ENCODE assay signal across 8 mouse cellular contexts in genomic region chr15:98726746-98727145, GRCm38 (mm10). TPM values are rescaled to one million over a fixed set of nuclear protein-coding genes. Genes with fewer than 3 reads are reported as not detected.
DNase-seq lines count a peak whose midpoint lies in the region; ATAC-seq and TF ChIP-seq lines count a peak whose summit lies in the region.

No protein-coding gene starts in this region.

- peak overlapping the region; percentile 94 for H3K4me2 ChIP-seq in kidney, embryonic 15.5 days
- H3K4me2 ChIP-seq in embryonic facial prominence, embryonic 11.5 days (ENCODE audit: low read depth, low read length), result peak overlapping the region; percentile 87
- H3K4me2 ChIP-seq in hindbrain, postnatal 0 days (ENCODE audit: low read depth, low read length), result peak overlapping the region; percentile 99
- H3K4me2 ChIP-seq in midbrain, embryonic 15.5 days, result peak overlapping the region; percentile 70

- 0 out of 2 replicates have a peak, but pooled peaks cover 6% of the 10 kb centered on the region for H3K27me3 ChIP-seq in kidney, embryonic 15.5 days
- H3K27me3 ChIP-seq in embryonic facial prominence, embryonic 11.5 days (ENCODE audit: control insufficient read depth, insufficient read depth, low read length), result no peaks in the 10 kb centered on the region
- H3K27me3 ChIP-seq in hindbrain, postnatal 0 days (ENCODE audit: insufficient read depth, low read length), result no peaks in the 10 kb centered on the region
- peaks cover 17% of the 10 kb centered on the region for H3K27me3 ChIP-seq in midbrain, embryonic 15.5 days (replicated peaks)

- H3K36me3 ChIP-seq in kidney, embryonic 15.5 days, result no peaks in the 10 kb centered on the region
- no peaks in the 10 kb centered on the region for H3K36me3 ChIP-seq in embryonic facial prominence, embryonic 11.5 days (replicated peaks; ENCODE audit: control insufficient read depth, insufficient read depth, low read depth, low read length)
- no peaks in the 10 kb centered on the region for H3K36me3 ChIP-seq in hindbrain, postnatal 0 days (ENCODE audit: insufficient read depth, low read length)
- H3K36me3 ChIP-seq in midbrain, embryonic 15.5 days (replicated peaks), result no peaks in the 10 kb centered on the region

- H3K9me3 ChIP-seq in kidney, embryonic 15.5 days (replicated peaks), result no peaks in the 10 kb centered on the region
- H3K9me3 ChIP-seq in embryonic facial prominence, embryonic 11.5 days (replicated peaks; ENCODE audit: control insufficient read depth, low read length), result no peaks in the 10 kb centered on the region
- no peaks in the 10 kb centered on the region for H3K9me3 ChIP-seq in hindbrain, postnatal 0 days (ENCODE audit: low read length)
- H3K9me3 ChIP-seq in midbrain, embryonic 15.5 days, result no peaks in the 10 kb centered on the region

- no peak for TF ChIP-seq CTCF in hindbrain, postnatal 0 days (IDR thresholded peaks at IDR 0.05; ENCODE audit: low read depth)

- H3K4me3 ChIP-seq in kidney, embryonic 15.5 days (replicated peaks), result peak overlapping the region; percentile 56
- peak overlapping the region; percentile 48 for H3K4me3 ChIP-seq in embryonic facial prominence, embryonic 11.5 days (ENCODE audit: low read depth, low read length)
- no peak overlapping the region; the same call in 1 of the 2 replicates for H3K4me3 ChIP-seq in hindbrain, postnatal 0 days (ENCODE audit: low read length)
- H3K4me3 ChIP-seq in midbrain, embryonic 15.5 days, result 0 out of 2 replicates have a peak overlapping the region, but pooled peaks have one; percentile 35

- peaks cover 60% of the 10 kb centered on the region for H3K4me1 ChIP-seq in kidney, embryonic 15.5 days
- peaks cover 4% of the 10 kb centered on the region; the same call in 1 of the 2 replicates for H3K4me1 ChIP-seq in embryonic facial prominence, embryonic 11.5 days (ENCODE audit: control insufficient read depth, insufficient read depth, low read length)
- peaks cover 4% of the 10 kb centered on the region; the same call in 1 of the 2 replicates for H3K4me1 ChIP-seq in hindbrain, postnatal 0 days (ENCODE audit: insufficient read depth, low read length)
- H3K4me1 ChIP-seq in midbrain, embryonic 15.5 days, result peaks cover 14% of the 10 kb centered on the region

- H3K27ac ChIP-seq in kidney, embryonic 15.5 days, result no peak overlapping the region
- H3K27ac ChIP-seq in embryonic facial prominence, embryonic 11.5 days (replicated peaks; ENCODE audit: low read depth, low read length), result no peak overlapping the region
- no peak overlapping the region for H3K27ac ChIP-seq in hindbrain, postnatal 0 days
- no peak overlapping the region for H3K27ac ChIP-seq in midbrain, embryonic 15.5 days

- ATAC-seq in kidney, embryonic 15.5 days (replicated peaks; ENCODE audit: low FRiP score), result no peak
- ATAC-seq in embryonic facial prominence, embryonic 11.5 days (replicated peaks; ENCODE audit: insufficient number of reproducible peaks, low FRiP score, low TSS enrichment, low read depth), result no peak
- ATAC-seq in hindbrain, postnatal 0 days, result no peak
- no peak for ATAC-seq in midbrain, embryonic 15.5 days (replicated peaks)

- 40% methylated on average over 7 of the region's 7 CpGs for WGBS in kidney, embryonic 15.5 days
- WGBS in embryonic facial prominence, embryonic 11.5 days, result 43% methylated on average over 7 of the region's 7 CpGs
- 48% methylated on average over 7 of the region's 7 CpGs for WGBS in hindbrain, postnatal 0 days
- 45% methylated on average over 7 of the region's 7 CpGs for WGBS in midbrain, embryonic 15.5 days

- DNase-seq in kidney, postnatal 4 days, result no peak
- DNase-seq in embryonic facial prominence, embryonic 11.5 days (ENCODE audit: low spot score), result no peak
- no peak for DNase-seq in hindbrain, postnatal 0 days (ENCODE audit: low spot score)
- no peak for DNase-seq in right cerebral cortex, postnatal 25 days
- no peak for DNase-seq in thymus, postnatal 36 days
- no peak for DNase-seq in ovary, postnatal 10 days (ENCODE audit: low spot score)

- H3K9ac ChIP-seq in kidney, embryonic 15.5 days, result peak overlapping the region; percentile 56
- H3K9ac ChIP-seq in embryonic facial prominence, embryonic 11.5 days (replicated peaks; ENCODE audit: low read length), result no peak overlapping the region; the same call in 1 of the 2 replicates
- H3K9ac ChIP-seq in hindbrain, postnatal 0 days (replicated peaks; ENCODE audit: low read length), result no peak overlapping the region; the same call in 1 of the 2 replicates
- H3K9ac ChIP-seq in midbrain, embryonic 15.5 days, result no peak overlapping the region

RNA-seq across cellular contexts. Expression of gene Fkbp11, which starts 1.3 kb away (rescaled TPM):
- polyA plus RNA-seq in kidney, embryonic 15.5 days (2015; fragmentation: Nextera tagmentation; extraction: Ambion mirVana), result 40.3 and 40.5 TPM in 2 replicates
- polyA plus RNA-seq in embryonic facial prominence, embryonic 11.5 days (2014; fragmentation: Nextera tagmentation; extraction: Ambion mirVana), result 18.9 and 21.0 TPM in 2 replicates
- 6.4 and 10.6 TPM in 2 replicates for total RNA-seq in hindbrain, postnatal 0 days (2014; rRNA removed)
- 5.0 and 6.6 TPM in 2 replicates for polyA plus RNA-seq in hindbrain, postnatal 0 days (2015; fragmentation: Nextera tagmentation; extraction: Ambion mirVana)
- 3.8 and 4.6 TPM in 2 replicates for polyA plus RNA-seq in midbrain, embryonic 15.5 days (2015; fragmentation: Nextera tagmentation; extraction: Ambion mirVana)

RNA-seq across cellular contexts. Expression of gene Ccdc65, which starts 18.7 kb away (rescaled TPM):
- polyA plus RNA-seq in kidney, embryonic 15.5 days (2015; fragmentation: Nextera tagmentation; extraction: Ambion mirVana), result 0.73 and 1.1 TPM in 2 replicates
- 1.3 TPM in 2 replicates for polyA plus RNA-seq in embryonic facial prominence, embryonic 11.5 days (2014; fragmentation: Nextera tagmentation; extraction: Ambion mirVana)
- total RNA-seq in hindbrain, postnatal 0 days (2014; rRNA removed), result 2.6 and 3.7 TPM in 2 replicates
- polyA plus RNA-seq in hindbrain, postnatal 0 days (2015; fragmentation: Nextera tagmentation; extraction: Ambion mirVana), result 7.7 and 10.4 TPM in 2 replicates
- 6.8 and 8.5 TPM in 2 replicates for polyA plus RNA-seq in midbrain, embryonic 15.5 days (2015; fragmentation: Nextera tagmentation; extraction: Ambion mirVana)

RNA-seq across cellular contexts. Expression of gene Arf3, which starts 36.3 kb away (rescaled TPM):
- 51.9 and 55.6 TPM in 2 replicates for polyA plus RNA-seq in kidney, embryonic 15.5 days (2015; fragmentation: Nextera tagmentation; extraction: Ambion mirVana)
- 24.5 and 28.7 TPM in 2 replicates for polyA plus RNA-seq in embryonic facial prominence, embryonic 11.5 days (2014; fragmentation: Nextera tagmentation; extraction: Ambion mirVana)
- total RNA-seq in hindbrain, postnatal 0 days (2014; rRNA removed), result 127 TPM in 2 replicates
- polyA plus RNA-seq in hindbrain, postnatal 0 days (2015; fragmentation: Nextera tagmentation; extraction: Ambion mirVana), result 80.7 and 92.9 TPM in 2 replicates
- polyA plus RNA-seq in midbrain, embryonic 15.5 days (2015; fragmentation: Nextera tagmentation; extraction: Ambion mirVana), result 103 and 106 TPM in 2 replicates

RNA-seq across cellular contexts. Expression of gene Rnd1, which starts 49.5 kb away (rescaled TPM):
- 0.62 and 0.99 TPM in 2 replicates for polyA plus RNA-seq in kidney, embryonic 15.5 days (2015; fragmentation: Nextera tagmentation; extraction: Ambion mirVana)
- 0.63 and 0.92 TPM in 2 replicates for polyA plus RNA-seq in embryonic facial prominence, embryonic 11.5 days (2014; fragmentation: Nextera tagmentation; extraction: Ambion mirVana)
- 22.3 and 26.7 TPM in 2 replicates for total RNA-seq in hindbrain, postnatal 0 days (2014; rRNA removed)
- 16.2 and 16.3 TPM in 2 replicates for polyA plus RNA-seq in hindbrain, postnatal 0 days (2015; fragmentation: Nextera tagmentation; extraction: Ambion mirVana)
- polyA plus RNA-seq in midbrain, embryonic 15.5 days (2015; fragmentation: Nextera tagmentation; extraction: Ambion mirVana), result 13.2 and 13.9 TPM in 2 replicates

RNA-seq across cellular contexts. Expression of gene Wnt10b, which starts 51.2 kb away (rescaled TPM):
- 0.12 and 0.31 TPM in 2 replicates for polyA plus RNA-seq in kidney, embryonic 15.5 days (2015; fragmentation: Nextera tagmentation; extraction: Ambion mirVana)
- polyA plus RNA-seq in embryonic facial prominence, embryonic 11.5 days (2014; fragmentation: Nextera tagmentation; extraction: Ambion mirVana), result 1.6 and 2.3 TPM in 2 replicates
- total RNA-seq in hindbrain, postnatal 0 days (2014; rRNA removed), result 1.4 and 4.5 TPM in 2 replicates
- polyA plus RNA-seq in hindbrain, postnatal 0 days (2015; fragmentation: Nextera tagmentation; extraction: Ambion mirVana), result 0.29 TPM in 1 of 2 replicates, not detected in the other
- polyA plus RNA-seq in midbrain, embryonic 15.5 days (2015; fragmentation: Nextera tagmentation; extraction: Ambion mirVana), result 0.17 TPM in 1 of 2 replicates, not detected in the other
